Mouse (Mus musculus): ENCODE data around the gene Lrrc40. TPM values are rescaled to one million over a fixed set of nuclear protein-coding genes. Genes with fewer than 3 reads are reported as not detected.
"Not testable (repeated sequence)": the region's sequence is repeated elsewhere in the genome, so short reads cannot be mapped to it uniquely, and the experiment has no call there.

Gene Lrrc40
- total and polyA plus RNA-seq, 3 experiments, result 4.2 to 10.4 (median 9.5) TPM

DNA sequence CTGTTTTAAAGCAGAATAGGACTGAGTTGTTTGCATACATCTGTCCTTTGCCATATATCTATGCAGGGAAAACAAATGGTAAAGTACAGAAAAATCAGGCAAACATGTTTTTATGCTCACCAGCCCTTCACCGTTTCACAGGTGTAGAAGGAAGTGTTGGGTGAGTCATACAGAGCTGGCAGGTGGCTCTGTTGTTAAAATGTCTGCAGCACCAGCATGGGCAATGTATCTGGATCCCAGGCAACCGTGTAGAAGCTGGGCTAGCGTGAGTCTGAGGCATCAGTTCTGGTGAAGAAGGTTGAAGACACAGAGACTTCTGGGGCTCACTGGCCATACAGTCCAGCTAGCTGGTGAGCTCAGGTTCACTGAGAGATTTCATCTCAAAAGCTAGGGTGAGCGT, 57.5 kb downstream of the Lrrc40 start:
- no peak overlapping the region for H3K4me3 ChIP-seq
- no peaks in the 10 kb centered on the region for H3K4me1 ChIP-seq (ENCODE audit: control insufficient read depth, insufficient read depth, low read length)
- no peak overlapping the region for H3K27ac ChIP-seq
- H3K27me3 ChIP-seq (ENCODE audit: control insufficient read depth, insufficient read depth, low read length), result no peaks in the 10 kb centered on the region
- 64% methylated on average over 4 of the region's 4 CpGs for WGBS
- H3K9ac ChIP-seq (ENCODE audit: low read depth, low read length), result no peak overlapping the region
- intact Hi-C loops (cut with DNase I), result no loop called here
- no peak for TF ChIP-seq POLR2A (IDR thresholded peaks at IDR 0.05; ENCODE audit: insufficient read depth, low read depth, low read length)
- no peak for TF ChIP-seq EP300 (IDR thresholded peaks at IDR 0.05; ENCODE audit: insufficient read depth, low read depth, low read length)
- no peak for TF ChIP-seq CTCF (IDR thresholded peaks at IDR 0.05)
- DNase-seq, result no peak
- H3K36me3 ChIP-seq (ENCODE audit: control insufficient read depth, insufficient read depth, low read length), result no peaks in the 10 kb centered on the region
- H3K79me2 ChIP-seq (replicated peaks; ENCODE audit: control insufficient read depth, insufficient read depth, low read length), result no peaks in the 10 kb centered on the region

DNA sequence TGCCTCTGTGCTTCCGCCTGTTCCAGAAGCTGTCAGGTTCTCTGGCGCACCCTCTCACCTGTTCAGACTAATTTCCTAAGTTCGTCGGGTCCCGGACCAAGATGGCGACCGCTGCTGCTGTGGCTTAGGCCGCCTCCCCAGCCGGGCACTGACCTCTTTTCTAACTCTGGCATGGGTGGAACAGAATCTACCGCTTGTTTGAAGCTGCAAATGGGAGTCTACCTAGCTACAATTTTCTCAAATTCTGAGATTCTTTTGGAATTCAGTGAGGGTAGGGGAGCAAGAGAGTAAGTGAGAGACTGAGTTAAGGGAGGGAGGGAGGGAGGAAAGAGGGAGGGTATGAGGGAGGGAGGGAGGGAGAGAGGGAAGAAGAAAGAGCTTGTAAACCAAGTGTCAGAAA, 65.6 kb downstream of the Lrrc40 start:
- H3K27me3 ChIP-seq (ENCODE audit: control insufficient read depth, insufficient read depth, low read length); intact Hi-C loops (cut with DNase I); H3K27ac ChIP-seq; DNase-seq; H3K79me2 ChIP-seq (replicated peaks; ENCODE audit: control insufficient read depth, insufficient read depth, low read length); H3K4me1 ChIP-seq (ENCODE audit: control insufficient read depth, insufficient read depth, low read length); H3K36me3 ChIP-seq (ENCODE audit: control insufficient read depth, insufficient read depth, low read length); H3K9ac ChIP-seq (ENCODE audit: low read depth, low read length); H3K4me3 ChIP-seq: not testable (repeated sequence)
- 78% methylated on average over 10 of the region's 10 CpGs for WGBS

DNA sequence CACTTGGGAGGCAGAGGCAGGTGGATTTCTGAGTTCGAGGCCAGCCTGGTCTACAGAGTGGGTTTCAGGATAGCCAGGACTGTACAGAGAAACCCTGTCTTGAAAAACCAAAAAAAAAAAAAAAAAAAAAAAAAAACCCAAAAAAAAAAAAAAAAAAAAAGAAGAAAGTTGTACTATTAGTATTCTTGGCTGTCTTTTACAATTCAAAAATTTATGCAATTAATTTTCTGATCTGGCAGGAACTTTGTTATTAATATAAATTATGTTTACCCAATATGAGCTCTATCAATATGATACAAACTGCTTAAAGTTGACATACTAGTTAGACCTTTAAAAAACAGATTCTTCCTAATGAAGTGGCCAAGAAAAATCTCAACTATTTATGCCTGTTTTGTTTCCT, 66.1 kb downstream of the Lrrc40 start:
- H3K79me2 ChIP-seq (replicated peaks; ENCODE audit: control insufficient read depth, insufficient read depth, low read length); H3K27ac ChIP-seq; H3K9ac ChIP-seq (ENCODE audit: low read depth, low read length); H3K27me3 ChIP-seq (ENCODE audit: control insufficient read depth, insufficient read depth, low read length); DNase-seq; H3K4me3 ChIP-seq; intact Hi-C loops (cut with DNase I); H3K36me3 ChIP-seq (ENCODE audit: control insufficient read depth, insufficient read depth, low read length); H3K4me1 ChIP-seq (ENCODE audit: control insufficient read depth, insufficient read depth, low read length): not testable (repeated sequence)
- 47% methylated on average over 1 of the region's 1 CpGs for WGBS

DNA sequence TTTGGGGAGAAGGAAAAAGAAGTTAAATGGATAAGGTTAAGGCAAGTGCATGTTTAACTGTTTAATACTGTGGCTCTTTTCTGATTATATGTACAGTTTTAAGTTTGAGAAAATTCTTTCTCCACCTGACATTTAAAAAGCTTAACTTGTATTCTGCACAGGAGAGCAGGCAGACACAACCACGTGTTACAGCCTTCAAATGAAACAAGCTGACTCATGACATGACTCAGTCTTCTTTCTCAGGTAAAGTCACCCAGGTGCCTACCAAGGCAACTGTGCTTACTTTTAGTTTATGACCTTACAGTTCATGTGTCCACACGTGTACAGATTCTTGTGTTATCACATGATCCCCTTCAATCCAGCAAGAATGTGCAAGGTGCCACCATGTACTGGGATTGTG, 67.0 kb downstream of the Lrrc40 start:
- Histone ChIP-seq H3K36me3 (ENCODE audit: control insufficient read depth, insufficient read depth, low read length) (no peaks in the 10 kb centered on the region), H3K27me3 (ENCODE audit: control insufficient read depth, insufficient read depth, low read length) (no peaks in the 10 kb centered on the region), H3K27ac (no peak overlapping the region), H3K4me1 (ENCODE audit: control insufficient read depth, insufficient read depth, low read length) (no peaks in the 10 kb centered on the region), H3K79me2 (replicated peaks; ENCODE audit: control insufficient read depth, insufficient read depth, low read length) (no peaks in the 10 kb centered on the region), H3K9ac (ENCODE audit: low read depth, low read length) (no peak overlapping the region), H3K4me3 (no peak overlapping the region)
- intact Hi-C loops (cut with DNase I), result no loop called here
- DNase-seq, result no peak
- TF ChIP-seq POLR2A (IDR thresholded peaks at IDR 0.05; ENCODE audit: insufficient read depth, low read depth, low read length) (no peak), CTCF (IDR thresholded peaks at IDR 0.05) (no peak), EP300 (IDR thresholded peaks at IDR 0.05; ENCODE audit: insufficient read depth, low read depth, low read length) (no peak)
- WGBS, result 65% methylated on average over 2 of the region's 2 CpGs

DNA sequence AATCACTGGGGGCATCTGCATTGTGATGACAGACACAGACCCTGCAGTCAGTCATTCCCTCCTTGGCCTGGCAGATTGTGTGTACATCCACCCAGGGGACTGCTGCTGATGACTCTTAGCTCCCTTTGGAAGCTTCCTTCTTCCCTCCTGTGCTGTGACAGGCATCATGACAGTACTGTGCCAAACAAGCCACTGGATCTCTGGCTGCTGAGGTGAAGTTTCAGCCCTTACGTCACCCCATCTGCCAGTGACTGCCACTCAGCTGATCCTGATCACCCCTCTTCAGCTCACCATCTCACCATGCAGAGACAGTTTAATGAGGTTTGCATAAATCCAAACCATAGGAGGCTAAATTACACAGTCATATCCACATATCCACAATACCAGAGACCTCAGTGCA, 68.8 kb downstream of the Lrrc40 start:
- 81% methylated on average over 1 of the region's 1 CpGs for WGBS
- no peaks in the 10 kb centered on the region for H3K79me2 ChIP-seq (replicated peaks; ENCODE audit: control insufficient read depth, insufficient read depth, low read length)
- no peak overlapping the region for H3K4me3 ChIP-seq
- H3K36me3 ChIP-seq (ENCODE audit: control insufficient read depth, insufficient read depth, low read length), result no peaks in the 10 kb centered on the region
- no peak for DNase-seq
- H3K27me3 ChIP-seq (ENCODE audit: control insufficient read depth, insufficient read depth, low read length), result no peaks in the 10 kb centered on the region
- H3K4me1 ChIP-seq (ENCODE audit: control insufficient read depth, insufficient read depth, low read length), result no peaks in the 10 kb centered on the region
- H3K27ac ChIP-seq, result no peak overlapping the region
- intact Hi-C loops (cut with DNase I), result no loop called here
- H3K9ac ChIP-seq (ENCODE audit: low read depth, low read length), result no peak overlapping the region
- no peak for TF ChIP-seq EP300 (IDR thresholded peaks at IDR 0.05; ENCODE audit: insufficient read depth, low read depth, low read length)
- no peak for TF ChIP-seq CTCF (IDR thresholded peaks at IDR 0.05)
- no peak for TF ChIP-seq POLR2A (IDR thresholded peaks at IDR 0.05; ENCODE audit: insufficient read depth, low read depth, low read length)

Other genes starting within 250 kb of the Lrrc40 start
- gene Cth, start 111.6 kb upstream of the Lrrc40 start, total RNA-seq (2021), result 1 to 10 TPM in 1 of 2 experiments, under 1 TPM in 1; 0.93 to 4.8 TPM
- gene Cth, start 111.6 kb upstream of the Lrrc40 start, polyA plus RNA-seq (2012; rRNA removed), result 1.3 and 1.8 TPM in 2 replicates
- 10 to 100 TPM; 28.8 to 31.5 TPM for gene Ankrd13c, start 89.4 kb upstream of the Lrrc40 start, total RNA-seq (2021)
- gene Ankrd13c, start 89.4 kb upstream of the Lrrc40 start, polyA plus RNA-seq (2012; rRNA removed), result 7.5 and 10.7 TPM in 2 replicates
- 10 to 100 TPM; 32.4 to 36.9 TPM for gene Srsf11, start within 50 bp of the Lrrc40 start, total RNA-seq (2021)
- gene Srsf11, start within 50 bp of the Lrrc40 start, polyA plus RNA-seq (2012; rRNA removed), result 114 and 175 TPM in 2 replicates

All from heart, adult 2 months (tissue).